Mouse (Mus musculus) CD8-positive naive resting alpha-beta T cell, adult 2 months (primary cell): Measurements from ENCODE around the gene Olfr1347.
"Not testable (repeated sequence)": the region's sequence is repeated elsewhere in the genome, so short reads cannot be mapped to it uniquely, and the experiment has no call there.

Source experiments
- DNase-seq, 2 experiments: peaks; one replicate each; pipeline ENCODE4 v3.0.0; 2022; ENCODE audit warnings: low read depth in 2 of 2, low spot score in 2 of 2

Olfr1347 gene

GRCm38 (mm10) chr7:6499655-6500054, at the start of gene Olfr1347:
Gene Olfr1347 (minus strand): TSS chr7:6499755.
- no peak for DNase-seq

DNA sequence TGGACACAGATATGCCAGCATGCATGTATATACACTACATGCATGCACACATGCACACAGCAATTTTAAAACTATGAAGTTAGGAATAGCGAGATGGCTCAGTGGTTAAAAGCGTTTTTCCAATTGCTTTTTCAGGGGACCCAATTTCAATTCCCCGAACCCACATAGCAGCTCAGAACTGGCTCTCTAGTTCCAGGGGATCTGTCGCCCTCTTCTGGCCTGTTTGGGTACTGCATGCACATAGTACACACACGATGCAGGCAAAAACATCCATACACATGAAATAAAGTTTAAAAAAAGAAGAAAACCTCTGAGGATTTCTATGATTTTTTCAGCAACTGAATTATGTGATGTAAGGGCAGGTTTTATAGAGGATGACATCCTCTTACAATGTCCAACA, 26.6 kb upstream of the Olfr1347 start:
- DNase-seq, result no peak

GRCm38 (mm10) chr7:6525001-6525400, 25.4 kb upstream of the Olfr1347 start:
- DNase-seq, result no peak

GRCm38 (mm10) chr7:6522850-6523249, 23.3 kb upstream of the Olfr1347 start, which contains the start of gene Olfr1349:
Gene Olfr1349 (minus strand): TSS chr7:6522950.
- no peak for DNase-seq

GRCm38 (mm10) chr7:6521666-6522065, 22.1 kb upstream of the Olfr1347 start:
- DNase-seq, result no peak

DNA sequence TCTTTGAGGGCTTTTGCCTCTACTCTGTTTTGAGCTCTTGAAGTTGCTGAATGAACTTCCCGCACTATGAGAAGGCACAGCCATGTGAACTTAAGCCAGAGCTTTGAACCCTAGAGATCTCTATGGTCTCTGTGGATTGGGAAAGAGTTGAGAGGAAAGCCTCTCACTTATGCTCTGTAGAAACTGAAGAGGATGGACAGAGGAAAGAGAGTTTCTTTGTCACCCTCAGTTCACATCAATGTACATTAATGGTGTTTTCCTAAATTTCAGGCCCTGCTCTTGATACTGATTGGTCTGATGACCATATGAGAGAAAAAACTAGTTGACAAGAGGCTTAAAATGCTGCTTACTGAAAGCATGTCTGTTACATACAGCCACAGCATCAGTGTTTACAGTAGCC, 9.1 kb upstream of the Olfr1347 start, which contains the start of gene Olfr1348:
Gene Olfr1348, minus strand, starts transcription at position 101 of the 400 bp plus-strand sequence.
- no peak for DNase-seq

DNA sequence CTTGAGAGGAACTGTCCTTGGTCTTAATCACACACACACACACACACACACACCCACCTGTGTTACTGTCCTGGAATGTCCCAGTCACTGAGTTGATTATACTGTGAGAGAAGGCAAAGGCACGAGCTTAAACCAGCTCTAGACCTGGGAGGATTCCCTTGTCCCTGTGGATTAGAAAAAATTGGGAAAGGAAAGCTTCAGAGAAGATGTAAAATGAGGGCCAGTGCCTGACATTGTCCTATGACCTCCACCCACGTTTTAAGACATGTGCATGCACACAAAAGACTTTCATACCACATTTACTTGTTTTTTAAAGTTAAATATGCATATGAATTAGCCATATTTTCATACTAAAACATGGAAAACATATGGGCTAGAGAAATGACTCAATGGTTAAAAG, 12.7 kb downstream of the Olfr1347 start, which contains the start of gene Olfr5:
Gene Olfr5, minus strand, starts transcription at position 101 of the 400 bp plus-strand sequence.
- DNase-seq, result no peak

DNA sequence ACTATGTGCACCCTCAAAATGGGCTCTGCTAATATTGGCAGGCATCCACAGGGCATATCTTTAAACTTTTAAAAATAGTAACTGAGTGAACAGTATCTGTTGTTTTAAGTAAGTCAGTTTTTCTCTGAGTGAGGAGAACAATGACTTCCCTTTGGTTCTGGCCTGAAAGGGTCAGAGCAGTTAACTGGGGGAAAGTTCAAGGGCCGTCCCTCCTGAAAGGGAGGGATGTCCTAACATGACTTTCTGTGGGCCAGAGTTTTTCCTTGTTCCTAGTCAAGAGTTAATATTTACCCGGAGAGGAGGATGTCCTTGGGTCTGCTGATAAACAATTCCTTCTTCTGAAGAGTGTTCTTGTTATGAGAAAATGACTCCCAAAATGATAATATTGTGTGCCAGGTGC, 21.9 kb downstream of the Olfr1347 start:
- DNase-seq, result not testable (repeated sequence)

- DNase-seq, result no peak
These were observed 32.6 kb downstream of the Olfr1347 start, which contains the start of gene Olfr1346 for GRCm38 (mm10) chr7:6466951-6467350. Gene Olfr1346 (plus strand): TSS chr7:6467101.

- no peak for DNase-seq
These were observed 43.2 kb downstream of the Olfr1347 start for GRCm38 (mm10) chr7:6456399-6456798.

DNA sequence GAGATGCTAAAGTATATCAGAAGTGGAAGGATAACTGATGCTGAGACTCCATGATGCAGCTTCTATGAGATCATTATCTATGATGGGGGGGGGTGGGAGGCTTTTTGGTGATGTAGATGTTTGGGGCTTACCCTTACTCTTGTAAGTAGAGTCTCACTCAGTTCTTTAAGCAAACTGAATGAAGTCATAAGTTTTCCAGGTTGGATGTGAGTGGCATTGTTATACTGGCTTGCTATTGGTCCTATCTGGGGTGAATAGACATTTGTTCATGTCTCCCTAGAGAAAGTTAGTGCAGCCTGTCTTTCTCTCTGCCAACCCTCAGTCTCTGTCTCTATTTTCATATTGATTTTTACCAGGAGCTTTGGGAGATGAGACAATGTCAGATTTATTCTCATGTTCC, 43.7 kb downstream of the Olfr1347 start, which contains the start of gene Olfr1336:
Gene Olfr1336, plus strand, starts transcription at position 301 of the 400 bp plus-strand sequence.
- no peak for DNase-seq

DNA sequence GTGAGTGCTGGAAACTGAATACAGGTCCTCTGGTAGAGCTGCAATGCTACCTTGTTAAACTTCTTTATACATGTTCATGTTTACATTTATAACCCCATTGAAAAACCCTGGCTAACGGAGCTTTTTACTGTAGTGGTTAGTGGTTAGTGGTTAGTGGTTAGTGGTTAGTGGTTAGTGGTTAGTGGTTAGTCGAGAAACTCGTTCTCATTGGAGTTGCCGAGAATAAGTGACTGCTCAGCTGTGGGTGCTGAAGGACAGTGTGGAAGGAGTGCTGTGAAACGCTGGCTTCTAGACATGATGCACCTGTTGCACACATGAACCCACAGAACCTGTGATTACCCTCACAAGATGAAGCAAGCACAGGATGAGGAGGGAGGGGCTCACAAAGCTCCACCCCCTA, 51.8 kb downstream of the Olfr1347 start:
- DNase-seq, result no peak

DNA sequence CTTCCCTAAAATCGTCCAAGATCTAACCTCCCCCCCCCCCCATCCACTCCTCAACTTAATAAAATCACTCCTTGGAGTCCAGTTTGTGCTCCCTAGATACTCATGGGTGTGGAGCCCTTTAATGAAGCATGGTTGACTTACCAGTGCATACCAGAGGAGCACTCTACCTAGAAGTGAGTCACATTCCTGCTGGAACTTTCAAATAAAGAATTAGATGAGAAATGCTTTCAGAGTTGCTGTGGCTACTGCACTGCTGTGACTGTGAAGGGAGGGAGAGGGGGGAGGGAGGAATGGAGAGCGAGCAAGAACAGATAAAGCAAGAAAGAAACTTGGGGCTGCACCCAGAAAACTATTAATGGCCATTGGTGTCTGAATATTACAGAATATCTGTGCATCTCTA, 58.4 kb downstream of the Olfr1347 start:
- no peak for DNase-seq

- DNase-seq, result no peak
These were observed 61.2 kb downstream of the Olfr1347 start, which contains the start of gene Olfr1344 for GRCm38 (mm10) chr7:6438388-6438787. Gene Olfr1344 (plus strand): TSS chr7:6438688.
